Mouse (Mus musculus) frontal cortex, postnatal 25 days (tissue): ENCODE measurements at regions not wholly inside any gene's neighbourhood (a gene's known extent, or its start where the extent isn't known, plus 50 kb on each side); places are given as distances from the start of the nearest gene placed in this dataset.

Experiments used
- DNase-seq, 2 experiments: peaks; one replicate each; pipeline ENCODE4 v3.0.0; 2022; ENCODE audit warnings: low spot score in 2 of 2

GRCm38 (mm10) chr7:136235563-136235962 lies 519.4 kb upstream of the Mki67 start:
- DNase-seq = no peak

GRCm38 (mm10) chr7:136236391-136236790 lies 520.2 kb upstream of the Mki67 start:
- no peak for DNase-seq

DNA sequence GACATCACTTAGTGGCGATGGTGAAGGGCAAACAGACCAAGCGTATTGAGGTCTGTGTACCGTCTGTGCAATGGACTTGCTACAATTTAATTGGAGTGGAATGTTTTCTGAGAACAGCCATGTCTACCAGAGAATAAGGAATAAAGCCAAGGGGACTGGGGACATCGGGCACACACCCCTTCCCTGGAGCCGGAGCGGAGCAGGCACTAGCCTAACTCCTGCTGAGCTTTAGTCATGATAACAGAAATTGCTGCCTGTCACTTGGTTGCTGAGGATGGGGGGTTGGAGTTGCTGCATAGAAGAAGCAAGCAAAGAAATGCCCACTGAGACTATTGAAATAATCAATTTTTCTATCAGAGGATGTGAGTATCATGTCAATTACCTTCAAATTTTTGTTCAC lies 549.5 kb upstream of the Mki67 start:
- DNase-seq = no peak

DNA sequence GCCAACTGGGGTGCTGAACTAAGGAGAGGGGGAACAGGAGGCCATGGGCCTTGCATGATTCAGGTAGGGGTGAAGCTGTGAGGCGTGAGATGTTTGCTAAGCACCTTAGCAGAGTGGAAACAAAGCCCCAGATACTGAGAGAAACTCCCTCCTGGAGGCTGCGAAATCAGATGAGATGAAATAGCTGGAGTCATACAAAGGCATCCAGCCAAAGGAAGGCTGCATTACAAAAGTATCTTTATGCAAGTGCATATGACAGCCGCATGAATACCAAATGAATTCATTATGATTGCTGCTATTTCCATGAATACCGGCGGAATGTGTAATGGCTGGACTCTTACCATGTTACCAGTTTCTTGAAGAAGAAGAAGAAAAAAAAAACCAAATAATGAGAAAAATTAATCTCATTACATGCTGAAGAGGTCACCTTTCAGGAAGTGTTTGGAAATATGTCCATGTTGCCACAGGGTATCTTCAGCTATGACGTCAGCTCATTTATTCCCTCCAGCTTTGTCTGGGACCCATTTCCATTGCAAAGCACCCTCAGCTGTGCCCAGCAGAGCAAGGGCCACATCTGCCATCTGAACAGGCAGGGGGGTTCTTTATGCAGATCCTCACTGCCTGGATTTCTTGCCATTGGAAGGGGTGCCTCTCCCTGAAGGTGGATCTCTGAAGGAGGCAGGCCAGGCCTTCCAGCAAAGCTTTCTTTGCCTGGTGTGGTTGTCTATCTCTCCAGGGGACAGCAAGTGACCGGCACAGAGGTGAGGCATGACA lies 551.7 kb upstream of the Mki67 start:
- no peak for DNase-seq

DNA sequence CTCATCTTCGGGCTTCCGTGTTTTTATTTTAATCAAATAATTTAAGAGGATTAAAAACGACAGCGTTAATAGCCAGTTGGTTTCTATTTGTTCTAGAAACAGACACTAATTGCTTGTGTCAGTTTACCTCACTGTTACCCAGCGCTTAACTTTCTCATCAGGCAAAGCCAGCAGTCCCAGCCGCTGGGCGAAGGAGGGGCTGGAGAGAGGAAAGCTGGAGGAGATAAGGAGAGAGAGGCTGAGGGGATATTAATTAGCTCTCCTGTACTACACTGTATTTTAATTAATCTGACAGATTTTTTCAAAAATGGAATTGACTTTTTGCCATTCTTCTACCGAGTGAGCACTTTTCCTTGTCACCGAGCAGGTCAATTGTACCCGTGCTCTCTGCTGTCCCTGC lies 559.5 kb upstream of the Mki67 start:
- no peak for DNase-seq

GRCm38 (mm10) chr7:136283770-136284169 lies 567.6 kb upstream of the Mki67 start:
- no peak for DNase-seq

- no peak for DNase-seq
These were observed 569.4 kb upstream of the Mki67 start for GRCm38 (mm10) chr7:136285606-136286005.

DNA sequence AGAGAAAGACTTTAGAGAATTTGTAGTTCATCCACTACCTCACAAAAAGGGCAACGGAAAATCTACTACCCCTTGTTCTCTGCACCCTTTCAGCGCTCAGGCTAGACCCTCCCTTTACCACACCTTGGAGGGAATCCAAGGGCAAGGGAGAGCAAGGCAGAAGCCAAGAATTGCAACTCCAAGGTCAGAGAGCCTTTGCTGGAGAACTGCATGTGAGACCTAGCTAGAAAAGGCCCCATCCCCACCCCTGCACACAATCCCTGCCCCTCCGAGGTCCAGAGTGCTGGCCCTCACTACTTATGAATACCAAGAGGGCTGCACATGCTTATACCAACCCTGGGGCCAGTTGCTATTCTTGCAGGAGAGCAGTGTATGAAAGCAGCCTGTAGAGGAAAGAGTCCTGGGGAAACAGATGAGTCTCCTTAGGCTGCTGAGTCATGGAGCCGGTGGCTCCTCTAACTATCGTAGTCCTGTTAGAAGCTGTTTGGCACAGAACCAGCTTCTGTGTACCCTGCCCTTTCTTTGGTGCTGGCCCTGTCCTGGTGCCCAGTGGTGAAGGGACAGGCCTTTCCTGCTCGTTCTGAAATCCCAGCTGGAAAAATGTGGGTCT lies 577.5 kb upstream of the Mki67 start:
- no peak for DNase-seq

DNA sequence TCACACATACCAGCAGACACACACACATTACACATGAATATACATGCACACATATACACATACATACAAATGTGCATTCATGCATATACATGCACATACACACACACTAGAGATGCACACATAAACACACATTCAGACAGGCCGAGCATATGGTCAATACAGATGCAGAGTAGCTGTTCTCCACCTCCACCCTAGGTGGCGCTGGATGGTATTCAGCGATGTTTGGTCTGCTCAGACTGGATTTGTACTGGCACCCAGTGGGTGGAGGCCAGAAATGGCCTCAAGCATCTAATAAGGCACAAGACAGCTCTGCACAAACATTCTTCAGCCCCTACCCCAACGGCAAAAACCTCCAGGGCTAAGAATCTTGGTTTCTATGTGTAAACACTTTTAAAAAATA lies 578.3 kb upstream of the Mki67 start:
- no peak for DNase-seq

GRCm38 (mm10) chr7:136297901-136298513 lies 581.8 kb upstream of the Mki67 start:
- DNase-seq = no peak

- no peak for DNase-seq
These were observed 588.3 kb upstream of the Mgmt start for GRCm38 (mm10) chr7:136306137-136306536.

- no peak for DNase-seq
These were observed 585.6 kb upstream of the Mgmt start for GRCm38 (mm10) chr7:136308765-136309164.

- no peak for DNase-seq
These were observed 567.1 kb upstream of the Mgmt start for GRCm38 (mm10) chr7:136327281-136327680.

DNA sequence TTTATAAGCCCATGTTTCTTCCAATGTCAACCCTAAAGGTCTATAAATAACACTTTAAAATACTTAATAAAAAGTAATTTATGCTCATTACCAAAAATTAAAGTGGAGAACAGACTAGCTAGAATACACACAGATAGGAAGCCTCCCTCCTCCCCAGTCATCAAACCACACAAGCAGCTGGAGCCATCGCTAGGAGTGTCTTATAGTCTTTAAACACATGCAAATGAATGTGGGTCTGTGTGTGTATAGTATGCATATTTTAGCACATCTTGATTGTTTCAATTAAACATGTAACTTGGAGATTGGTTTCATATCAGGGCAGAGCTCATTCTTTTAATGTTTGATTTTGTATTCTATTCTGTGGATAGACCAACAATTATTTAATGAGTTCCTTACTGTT lies 564.0 kb upstream of the Mgmt start:
- no peak for DNase-seq

GRCm38 (mm10) chr7:136332805-136333204 lies 561.6 kb upstream of the Mgmt start:
- no peak for DNase-seq

DNA sequence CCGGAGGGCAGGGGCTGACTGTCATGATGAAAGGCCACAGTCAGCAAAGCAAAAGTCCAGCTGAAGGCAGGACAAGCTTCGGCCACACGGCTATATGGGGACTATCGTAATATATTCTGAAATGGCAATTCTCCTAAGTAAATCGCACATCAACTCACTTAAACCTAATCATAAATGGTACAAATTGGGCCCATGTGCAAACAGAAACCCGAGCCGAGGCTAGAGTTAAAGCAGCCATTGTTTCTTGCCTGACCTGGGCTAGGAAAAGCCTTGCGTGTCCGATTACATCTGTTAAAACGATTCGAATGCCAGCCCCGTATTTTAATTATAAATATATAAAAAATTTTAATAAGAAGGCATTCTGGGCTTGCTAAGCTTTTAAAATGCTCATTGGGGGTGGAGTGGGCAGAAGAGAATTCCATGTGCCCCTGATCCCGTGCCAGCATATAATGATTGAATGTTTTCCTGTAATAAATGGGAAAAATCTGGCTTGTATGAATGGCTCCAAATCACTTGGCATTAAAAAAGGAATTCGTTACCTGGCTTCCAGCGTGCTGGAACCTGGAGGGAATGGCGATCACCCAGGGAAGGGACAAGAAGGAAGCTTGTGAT lies 552.7 kb upstream of the Mgmt start:
- no peak for DNase-seq

DNA sequence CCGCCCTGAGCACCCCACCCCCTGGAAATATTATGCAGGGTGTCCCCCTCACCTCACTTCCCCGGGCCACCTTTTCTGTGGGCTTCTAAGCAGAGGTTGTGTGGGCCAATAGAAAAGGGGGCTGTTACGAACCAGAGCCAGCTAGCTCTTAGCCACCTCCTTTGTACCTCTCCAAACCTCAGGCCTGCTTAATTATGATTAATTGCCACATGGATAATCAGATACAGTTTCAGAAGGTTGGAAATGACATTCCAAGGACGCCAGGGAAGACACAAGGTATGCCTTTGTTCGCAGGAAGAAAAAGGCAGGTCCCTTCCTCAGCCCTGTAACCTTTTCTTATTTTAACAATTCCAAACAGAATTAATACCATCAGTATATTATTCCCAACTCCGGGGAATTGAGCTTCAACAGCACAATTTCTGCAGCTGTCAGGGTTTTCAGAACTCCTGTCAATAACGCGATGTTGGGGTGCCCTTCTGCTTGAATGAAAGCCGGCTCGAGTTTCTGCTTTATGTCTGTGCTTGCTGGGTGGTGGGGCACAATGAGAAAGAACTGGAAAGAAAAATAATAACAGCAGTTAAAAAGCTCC lies 552.1 kb upstream of the Mgmt start:
- DNase-seq = no peak

DNA sequence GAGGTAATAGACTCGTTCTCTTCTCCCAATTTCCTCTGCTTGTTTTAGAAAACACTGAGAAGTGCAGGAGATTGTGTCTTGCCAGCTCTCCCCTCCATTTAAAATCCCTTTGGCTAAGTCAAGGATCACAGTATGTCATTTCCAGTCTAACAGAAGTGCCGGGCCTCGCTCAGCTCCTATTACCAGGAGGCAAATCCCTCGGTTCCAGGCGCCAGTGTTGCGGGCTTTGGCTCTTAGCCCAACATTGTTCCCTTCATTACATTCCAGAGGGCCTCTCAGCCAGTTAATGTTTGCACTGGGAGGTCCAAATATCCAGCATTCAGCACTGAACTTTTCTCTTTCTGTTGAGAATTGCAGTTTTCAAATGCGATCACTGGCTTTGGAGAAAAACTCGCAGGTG lies 551.6 kb upstream of the Mgmt start:
- DNase-seq = no peak

DNA sequence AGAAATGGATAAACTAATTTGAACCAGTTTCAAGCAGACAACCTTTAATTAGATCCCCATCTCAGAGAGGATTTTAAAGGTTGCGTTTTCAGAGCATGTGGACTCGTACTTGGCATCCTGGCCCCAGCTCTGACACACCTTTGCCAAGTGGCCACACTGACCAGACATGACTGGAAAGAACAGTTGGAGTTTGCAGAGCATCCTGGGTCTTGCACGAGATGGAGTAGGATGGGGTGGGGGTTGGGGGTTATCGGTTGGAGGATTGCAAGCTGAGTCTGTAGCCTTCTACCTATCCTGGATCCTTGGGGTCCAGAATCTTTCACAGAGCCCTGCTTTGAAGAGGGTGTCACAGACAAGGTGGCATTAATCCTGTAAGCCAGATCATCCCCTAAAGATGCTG lies 550.9 kb upstream of the Mgmt start:
- DNase-seq = no peak

- DNase-seq = no peak
These were observed 549.4 kb upstream of the Mgmt start for GRCm38 (mm10) chr7:136345051-136345450.

DNA sequence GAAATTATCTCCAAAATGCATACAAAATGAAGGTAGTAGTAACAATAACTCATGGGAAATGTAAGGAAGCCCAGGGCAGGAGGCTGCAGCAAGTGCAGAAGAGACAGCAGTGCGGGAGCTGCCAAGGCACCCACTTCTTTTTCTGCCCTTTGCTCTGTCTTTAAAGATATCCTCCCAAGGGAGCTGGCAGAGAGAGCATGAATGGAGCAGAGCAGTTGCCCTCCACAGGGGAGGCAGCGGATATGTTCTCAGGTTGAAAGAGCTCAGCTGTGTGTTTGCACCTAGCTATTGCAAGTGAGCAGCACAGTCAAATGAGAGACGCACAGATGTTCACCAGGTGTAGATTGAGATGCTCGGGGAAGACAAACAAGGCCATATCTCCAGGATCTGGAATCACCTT lies 547.9 kb upstream of the Mgmt start:
- DNase-seq = no peak

DNA sequence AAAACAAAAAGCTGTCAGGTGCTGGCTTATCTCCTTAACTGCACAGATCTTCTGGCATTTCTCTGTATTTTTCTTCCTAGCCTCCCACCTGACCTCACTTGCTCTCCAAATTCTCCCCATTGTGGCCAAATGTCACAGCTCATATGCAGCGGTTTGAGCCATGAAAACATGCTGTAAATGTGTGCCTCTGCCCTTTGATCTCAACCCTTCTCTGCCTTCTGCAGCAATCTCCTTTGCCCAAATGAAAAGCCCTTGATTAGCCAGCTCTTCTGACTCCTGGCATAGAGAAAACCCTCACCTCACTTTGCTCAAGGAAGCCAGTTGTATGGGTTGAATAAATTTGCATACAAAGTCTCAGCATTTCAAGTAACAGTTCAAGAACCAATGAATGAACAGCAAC lies 546.1 kb upstream of the Mgmt start:
- no peak for DNase-seq
